Mouse (Mus musculus): ENCODE data around the gene Npsr1.
A peak's percentile ranks its signal among the peaks of the same experiment; 100 is the strongest.

Gene Npsr1

DNA sequence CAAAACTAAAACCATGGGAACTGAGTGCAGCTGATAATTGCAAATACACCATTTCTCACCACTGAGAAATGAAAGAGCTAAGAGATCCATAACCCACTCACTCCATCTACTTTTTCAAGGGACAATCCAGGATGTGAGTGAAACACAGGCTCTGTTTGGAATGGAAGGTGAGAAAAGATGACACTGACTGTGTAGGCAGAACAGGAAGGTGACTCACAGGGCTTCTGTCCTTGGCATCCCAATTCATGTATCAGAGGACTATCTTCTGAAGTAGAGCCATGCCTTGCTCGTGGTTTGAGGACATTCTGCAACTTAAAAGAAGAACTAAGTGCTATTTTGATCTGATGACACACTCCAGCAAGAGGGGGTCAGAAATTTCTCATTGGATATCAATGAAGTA is 119.9 kb downstream of the Npsr1 start:
- no peak for DNase-seq (ENCODE audit: extremely low read depth, insufficient read length, low spot score)

DNA sequence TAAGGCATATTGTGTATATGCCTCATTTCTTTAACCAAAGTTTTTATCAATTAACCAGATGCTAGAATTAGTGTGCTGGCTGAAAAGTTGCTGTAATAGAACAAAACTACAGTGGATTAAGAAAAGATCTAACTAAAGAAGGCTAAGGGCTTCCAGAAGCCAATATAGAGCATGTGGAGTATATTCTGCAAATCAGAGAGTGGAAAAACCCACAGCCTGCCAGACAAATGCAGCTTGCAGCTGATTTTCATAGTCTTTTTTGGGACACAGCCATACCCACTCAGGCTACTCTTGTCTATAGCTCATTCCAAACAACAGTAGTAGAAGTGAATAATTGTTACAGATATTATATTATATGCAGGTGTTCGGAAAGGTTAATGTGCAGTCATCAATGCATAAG is 138.7 kb downstream of the Npsr1 start:
- DNase-seq (ENCODE audit: extremely low read depth, insufficient read length, low spot score) = no peak

DNA sequence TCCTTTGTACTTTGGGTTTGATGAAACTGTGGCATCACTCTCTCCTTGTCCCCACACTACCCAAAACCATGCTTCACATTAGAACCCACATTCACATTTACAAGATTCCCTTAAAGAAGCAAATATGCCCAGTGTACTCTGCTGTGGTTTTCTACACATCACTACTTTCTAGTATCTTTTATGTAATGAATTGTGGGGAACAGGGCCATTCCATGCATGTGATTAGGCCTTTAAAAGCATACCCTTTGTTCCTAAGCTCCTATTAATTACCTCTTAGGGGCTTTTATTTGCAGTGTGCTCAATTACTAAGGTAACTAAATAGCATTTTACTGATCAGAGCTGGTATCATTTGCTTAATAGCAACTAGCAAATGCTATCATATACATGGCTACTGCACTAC is 149.8 kb downstream of the Npsr1 start:
- no peak for DNase-seq (ENCODE audit: extremely low read depth, insufficient read length, low spot score)

DNA sequence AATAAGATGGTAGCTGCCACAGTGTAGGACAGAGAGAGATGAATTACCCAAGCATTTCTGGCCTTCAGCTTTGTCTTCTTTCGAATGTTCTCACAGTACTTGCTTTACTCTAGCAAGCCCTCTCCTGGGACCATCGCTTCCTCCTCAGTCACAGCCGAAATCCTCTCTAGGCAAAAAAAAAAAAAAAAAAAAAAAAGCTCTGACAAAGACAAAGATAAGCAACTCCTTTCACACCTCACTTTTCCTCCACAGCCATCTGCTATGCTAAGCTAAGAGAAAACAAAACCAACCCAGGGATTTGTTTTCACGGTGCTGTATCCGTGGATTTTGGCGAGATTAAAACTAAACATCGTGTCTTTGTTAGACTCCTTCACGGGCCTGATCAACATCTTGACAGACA is 156.4 kb downstream of the Npsr1 start:
- no peak for DNase-seq (ENCODE audit: extremely low read depth, insufficient read length, low spot score)

DNA sequence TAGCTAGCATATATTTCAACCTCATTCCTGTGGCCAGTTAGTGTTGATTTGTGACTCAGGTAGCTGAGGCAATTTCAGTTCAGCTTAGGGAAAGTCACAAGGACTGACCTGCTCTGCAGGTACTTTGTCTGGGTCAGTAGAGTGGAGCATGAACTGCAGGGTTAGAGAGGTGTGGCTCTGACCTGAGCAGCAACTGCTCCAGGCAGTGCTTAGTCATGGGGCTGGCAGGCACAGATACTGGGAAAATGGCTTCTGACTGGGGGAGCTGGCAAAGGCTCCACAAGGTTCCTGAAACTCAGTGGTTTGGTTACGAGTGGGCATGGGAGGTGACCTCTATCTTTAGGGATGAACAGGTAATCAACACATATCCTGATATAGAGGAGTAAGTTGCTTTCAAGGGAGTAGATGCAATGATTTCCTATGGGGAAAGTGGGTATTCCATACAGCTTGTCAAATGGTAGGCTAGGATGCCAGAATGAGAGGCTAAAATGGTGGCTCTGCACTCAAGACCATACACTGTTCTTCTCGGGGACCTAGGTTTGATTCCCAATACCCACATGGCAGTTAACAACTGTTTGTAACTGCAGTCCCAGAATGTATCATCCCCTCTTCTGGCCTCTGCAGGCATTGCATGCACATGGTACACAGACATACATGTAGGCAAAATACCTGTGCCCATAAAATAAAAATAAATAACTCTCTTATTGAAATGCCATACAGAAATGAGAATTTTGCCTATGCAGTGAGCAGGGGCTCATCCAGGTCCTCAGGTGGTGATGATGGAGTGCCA is 182.9 kb downstream of the Npsr1 start:
- no peak for DNase-seq (ENCODE audit: extremely low read depth, insufficient read length, low spot score)

DNA sequence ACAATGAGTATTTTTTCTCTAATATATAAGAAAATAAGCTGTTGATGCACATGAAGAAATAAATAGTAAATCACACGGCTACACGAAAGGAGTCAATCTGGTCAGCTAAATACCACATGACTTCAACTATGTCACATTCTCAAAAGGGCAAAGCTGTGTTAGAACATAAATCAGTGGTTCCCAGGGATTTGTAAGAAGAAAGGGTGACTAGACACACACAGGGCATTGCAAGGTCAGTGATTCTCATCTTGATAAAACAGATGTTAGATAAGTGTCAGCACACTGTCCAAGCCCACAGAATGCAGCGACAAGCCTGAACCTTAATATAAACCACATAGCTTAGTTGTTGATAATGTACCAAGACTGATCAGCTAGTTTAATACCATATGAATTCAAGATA is 184.8 kb downstream of the Npsr1 start:
- DNase-seq (ENCODE audit: extremely low read depth, insufficient read length, low spot score) = no peak

DNA sequence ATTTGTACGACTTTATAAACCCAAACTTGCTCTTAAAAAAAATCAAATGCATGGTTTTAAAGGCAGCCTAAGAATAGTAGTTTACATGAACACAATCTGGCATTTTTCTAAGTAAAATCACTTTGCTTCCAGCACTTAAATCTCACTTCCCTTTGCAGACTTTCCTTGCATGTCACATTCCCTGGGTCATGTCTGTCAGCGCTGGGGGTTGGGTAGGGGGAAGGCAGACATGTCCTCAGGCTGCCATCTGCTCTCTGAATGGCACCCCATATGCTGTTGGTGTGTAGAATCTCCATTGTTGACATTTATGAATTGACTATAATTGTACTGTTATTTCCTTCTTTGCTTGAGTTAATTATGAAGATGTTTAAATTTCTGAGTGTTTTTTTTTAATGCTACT is 185.3 kb downstream of the Npsr1 start:
- no peak for DNase-seq (ENCODE audit: extremely low read depth, insufficient read length, low spot score)

DNA sequence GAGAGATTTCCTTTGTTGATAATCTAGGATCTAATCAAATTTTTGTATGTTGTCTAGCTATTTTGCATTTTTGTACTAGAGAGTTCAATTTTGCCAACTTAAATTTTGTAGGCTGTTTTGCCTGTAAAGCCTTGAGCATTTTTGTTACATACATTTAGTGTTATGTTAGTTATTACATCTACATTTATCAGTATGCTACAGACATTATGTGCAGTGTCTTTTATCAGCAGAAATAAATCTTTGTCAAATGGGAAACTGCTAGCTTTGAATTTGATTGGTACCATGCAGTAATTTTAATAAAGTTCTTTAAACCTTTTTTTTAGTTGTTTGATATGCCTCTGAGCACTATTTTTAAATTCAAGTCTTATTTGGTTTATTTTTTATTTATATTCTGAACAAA is 185.7 kb downstream of the Npsr1 start:
- no peak for DNase-seq (ENCODE audit: extremely low read depth, insufficient read length, low spot score)

DNA sequence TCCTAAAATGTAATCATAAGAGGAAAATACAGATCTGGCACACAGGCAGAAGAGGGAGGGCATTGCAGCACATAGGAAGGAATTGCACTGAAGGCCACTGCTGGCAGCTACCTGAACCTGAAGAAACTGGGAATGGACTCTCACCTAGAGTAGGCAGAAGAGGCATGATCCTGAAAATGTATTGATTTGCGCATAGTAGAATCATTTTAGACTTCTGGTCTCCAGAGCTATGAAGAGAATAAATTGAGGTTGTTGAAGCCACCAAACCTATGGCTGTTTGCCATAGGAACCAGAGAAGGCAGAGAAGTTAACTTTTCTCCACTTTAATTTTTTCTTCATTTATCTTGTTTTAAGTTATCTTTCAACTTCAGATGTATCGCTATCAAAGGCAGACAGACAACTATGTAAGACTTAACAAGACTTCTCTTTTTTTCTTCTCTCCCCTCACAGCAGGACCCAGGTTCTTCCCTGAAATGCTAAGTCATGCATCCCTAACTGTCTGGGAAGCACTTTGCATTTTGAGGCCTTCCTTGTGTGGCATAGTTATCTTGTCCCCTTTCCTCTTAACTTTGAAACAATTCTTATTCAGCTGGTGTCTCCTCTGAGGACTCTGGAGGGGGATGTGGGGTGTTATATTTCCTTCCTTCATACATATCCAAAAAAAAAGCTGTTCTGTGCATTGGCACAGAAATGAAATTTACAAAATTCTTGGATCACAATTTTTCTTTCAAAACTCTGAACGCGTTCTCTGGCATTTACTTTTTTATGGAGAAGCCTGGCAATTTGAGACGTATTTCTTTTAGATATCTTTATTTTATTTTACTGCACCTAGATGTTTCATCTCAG is 186.7 kb downstream of the Npsr1 start:
- no peak for DNase-seq (ENCODE audit: extremely low read depth, insufficient read length, low spot score)

DNA sequence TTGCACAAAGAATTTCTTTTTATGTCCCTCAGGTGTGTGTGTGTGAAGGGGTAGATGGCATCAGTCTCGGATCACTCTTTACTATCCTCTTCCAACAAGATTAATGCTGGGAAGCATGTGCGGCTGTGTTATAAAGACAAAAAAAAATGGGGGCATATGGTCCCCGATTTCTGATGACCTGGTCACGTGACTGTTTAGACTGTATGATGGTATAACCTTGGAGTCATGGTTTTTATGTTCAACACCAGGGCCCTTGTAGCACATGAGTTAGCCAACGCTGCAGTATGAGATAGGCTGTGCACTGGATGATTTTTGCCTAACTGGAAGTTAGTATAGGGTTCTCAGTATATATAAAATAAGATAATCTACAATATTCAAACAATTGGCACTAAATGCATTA is 187.6 kb downstream of the Npsr1 start:
- no peak for DNase-seq (ENCODE audit: extremely low read depth, insufficient read length, low spot score)

DNA sequence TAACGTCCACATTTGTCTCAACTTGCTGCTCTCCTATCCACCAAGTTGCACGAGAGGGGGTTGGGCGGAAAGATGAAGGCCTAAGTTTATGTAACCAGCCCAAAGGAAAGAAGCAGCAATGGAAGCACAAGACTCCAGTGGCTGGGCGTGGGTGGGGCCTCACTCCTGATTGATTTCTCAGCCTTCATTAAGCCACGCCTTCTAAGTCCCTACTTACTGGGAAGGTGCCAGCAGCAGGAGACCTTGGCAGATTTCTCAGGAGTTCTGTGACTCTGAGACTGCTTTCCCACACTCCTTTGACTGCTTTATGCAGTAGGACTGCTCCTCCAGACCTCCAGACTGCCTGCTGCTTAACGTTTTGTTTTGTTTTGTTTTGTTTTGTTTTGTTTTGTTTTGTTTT is 193.6 kb downstream of the Npsr1 start:
- no peak for DNase-seq (ENCODE audit: extremely low read depth, insufficient read length, low spot score)

DNA sequence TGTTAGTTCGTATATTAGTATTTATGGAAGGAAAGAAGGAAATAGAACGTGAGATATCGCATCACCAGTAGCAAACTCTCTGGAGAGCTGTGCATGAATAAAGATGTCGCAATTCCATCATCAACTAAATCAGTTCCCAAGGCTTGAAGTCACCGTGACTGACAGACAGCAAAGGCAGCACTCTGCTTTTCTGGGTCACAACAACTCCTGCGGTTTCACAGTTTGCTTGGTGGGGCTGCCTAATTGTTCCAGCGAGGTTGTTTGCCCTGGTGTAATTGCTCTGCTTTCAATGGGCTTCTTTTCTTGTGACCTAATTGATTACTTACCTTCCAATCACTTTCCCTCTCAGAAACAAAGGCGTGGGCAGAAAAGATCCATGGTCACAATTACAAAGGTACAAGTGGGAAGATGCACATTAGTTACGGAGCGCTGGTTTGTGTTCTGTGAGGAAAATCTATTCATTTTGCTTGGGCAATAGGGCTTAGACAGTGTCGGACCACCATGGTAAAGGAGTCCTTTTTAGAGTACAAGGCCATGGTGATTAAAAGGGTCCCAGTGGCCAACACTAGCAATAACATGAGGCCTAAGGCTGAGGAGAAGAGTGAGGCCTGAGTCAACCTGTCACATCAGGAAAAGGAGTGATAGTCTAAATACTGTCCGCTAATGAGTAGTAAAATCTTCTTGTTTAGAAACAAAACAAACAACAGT is 195.6 kb downstream of the Npsr1 start:
- DNase-seq (ENCODE audit: extremely low read depth, insufficient read length, low spot score) = no peak

DNA sequence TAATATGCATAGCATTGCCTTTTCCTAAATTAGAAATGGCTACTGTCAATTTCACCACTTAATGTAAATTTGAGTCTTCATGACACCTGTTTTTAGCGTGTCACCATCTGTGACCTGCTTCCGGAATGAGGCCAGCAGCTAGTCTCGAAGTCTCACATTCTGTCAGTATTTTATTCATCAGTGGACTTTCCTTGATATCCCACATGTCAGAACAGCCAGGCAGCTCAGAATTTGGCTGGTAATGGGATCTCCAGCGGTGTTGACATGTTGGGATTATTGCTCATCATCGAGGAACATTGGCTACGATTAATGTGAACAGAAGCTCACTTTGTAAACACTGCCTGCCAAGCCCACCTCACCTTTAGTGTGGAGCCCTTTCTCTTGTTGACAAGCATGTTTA is 205.1 kb downstream of the Npsr1 start:
- DNase-seq (ENCODE audit: extremely low read depth, insufficient read length, low spot score) = no peak

DNA sequence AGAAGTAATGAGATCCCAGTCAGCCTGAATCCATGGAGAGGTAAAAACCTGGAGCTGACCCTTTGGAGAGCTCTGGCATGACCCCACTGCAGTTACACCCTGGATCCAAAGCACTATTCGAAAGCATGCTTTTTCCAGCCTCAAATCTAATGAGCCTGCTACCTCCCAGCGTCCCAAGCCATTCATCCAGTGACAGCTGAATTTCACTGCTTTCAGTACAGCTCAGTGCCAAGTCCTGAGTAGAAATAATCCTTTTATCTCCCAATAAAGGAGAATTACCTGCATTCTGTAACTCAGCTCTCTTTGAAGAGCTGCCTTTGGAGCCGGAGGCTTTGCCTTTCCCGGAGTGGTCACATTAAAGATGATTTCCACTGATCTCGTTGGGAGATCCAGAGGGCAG is 209.2 kb downstream of the Npsr1 start:
- no peak for DNase-seq (ENCODE audit: extremely low read depth, insufficient read length, low spot score)

DNA sequence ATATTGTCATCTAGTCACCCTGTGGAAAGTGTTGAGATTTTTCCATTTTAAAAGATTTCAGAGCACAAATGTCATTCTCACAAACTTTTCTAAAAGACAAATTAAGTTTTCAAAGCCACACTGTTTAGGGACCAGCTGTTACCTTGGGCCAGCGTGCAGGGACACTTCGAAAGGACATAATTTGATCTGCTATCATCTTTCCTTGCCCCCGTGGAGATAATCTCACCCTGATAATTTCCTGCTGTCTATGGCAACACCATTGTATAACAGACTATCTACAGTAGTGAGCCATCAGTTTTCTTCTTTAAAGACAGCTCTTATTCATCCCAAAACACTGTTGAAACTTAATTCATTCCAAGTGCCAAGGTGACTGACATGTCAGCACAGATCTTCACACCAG is 209.6 kb downstream of the Npsr1 start:
- DNase-seq (ENCODE audit: extremely low read depth, insufficient read length, low spot score) = no peak

DNA sequence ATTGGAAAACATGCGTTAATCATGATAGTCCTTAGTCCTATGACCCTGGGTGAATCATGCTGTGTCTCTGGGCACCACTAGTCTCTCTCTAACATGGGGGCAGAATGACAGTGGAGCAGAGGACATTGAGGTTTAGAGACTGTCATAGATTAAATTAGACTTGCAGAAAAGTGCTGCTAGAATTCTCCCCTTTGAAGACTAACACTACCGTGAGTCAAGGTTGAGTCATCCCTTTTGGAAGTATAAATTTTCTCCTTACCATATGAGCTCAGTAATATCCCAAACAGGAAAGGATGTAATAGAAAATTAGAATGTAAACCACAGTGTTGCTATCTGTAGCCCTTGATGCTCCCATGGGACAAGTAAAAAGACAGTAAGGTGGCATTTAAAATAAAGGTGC is 218.0 kb downstream of the Npsr1 start:
- peak; percentile 9 for DNase-seq (ENCODE audit: extremely low read depth, insufficient read length, low spot score)

DNA sequence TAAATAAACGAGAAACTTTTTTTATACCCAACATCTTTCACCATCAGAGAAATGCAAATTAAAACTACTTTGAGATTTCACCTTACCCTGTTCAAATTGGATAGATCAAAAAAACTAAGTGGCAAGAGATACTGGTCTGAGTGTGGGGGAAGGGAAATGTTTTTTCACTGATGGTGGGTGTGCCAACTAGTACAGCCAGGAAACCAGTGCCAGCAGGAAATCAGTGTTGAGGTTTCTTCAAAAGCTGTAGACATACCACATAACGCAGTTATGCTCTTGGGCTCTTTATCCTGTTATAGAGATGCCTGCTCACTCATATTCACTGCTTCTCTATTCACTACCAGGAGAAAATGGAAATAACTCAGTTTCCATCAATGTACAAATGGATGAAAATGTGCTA is 233.9 kb downstream of the Npsr1 start:
- DNase-seq (ENCODE audit: extremely low read depth, insufficient read length, low spot score) = no peak

DNA sequence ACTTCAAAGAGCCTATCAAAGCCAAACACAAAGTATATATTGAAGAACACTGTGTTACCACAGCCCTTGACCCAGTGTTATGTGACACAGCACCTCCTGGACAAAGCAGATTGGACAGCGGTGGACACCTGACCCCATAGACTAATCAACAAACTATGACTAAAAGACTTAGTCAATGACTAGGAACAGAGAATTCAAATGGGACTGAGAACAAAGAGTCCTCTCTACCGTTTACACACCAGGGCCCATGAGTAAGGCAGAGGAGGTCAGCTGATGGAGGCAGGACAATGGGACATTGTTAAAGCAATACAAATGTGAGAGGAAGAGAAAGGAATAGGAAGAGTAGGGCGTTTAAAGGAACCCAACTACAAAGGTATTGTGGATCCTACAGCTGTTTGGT is 243.5 kb downstream of the Npsr1 start:
- no peak for DNase-seq (ENCODE audit: extremely low read depth, insufficient read length, low spot score)

DNA sequence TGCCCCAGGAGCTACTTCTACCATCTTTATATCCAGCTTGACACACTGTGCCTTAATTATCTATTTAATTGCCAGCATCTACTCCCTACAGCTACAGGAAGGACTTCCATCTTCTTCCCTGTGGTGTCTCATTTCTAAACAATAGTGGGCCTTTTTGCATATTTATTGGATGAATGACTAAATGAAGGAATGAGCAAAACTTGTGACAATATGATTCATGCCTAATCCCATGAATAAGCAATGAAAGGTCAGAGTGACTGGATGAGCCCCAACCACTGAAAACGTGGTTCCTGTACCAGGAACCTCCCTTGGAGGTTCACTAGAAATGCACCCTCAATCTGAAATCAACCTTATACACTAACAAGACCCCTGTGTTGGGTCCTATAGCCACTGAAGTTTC is 249.2 kb downstream of the Npsr1 start:
- no peak for DNase-seq (ENCODE audit: extremely low read depth, insufficient read length, low spot score)

DNA sequence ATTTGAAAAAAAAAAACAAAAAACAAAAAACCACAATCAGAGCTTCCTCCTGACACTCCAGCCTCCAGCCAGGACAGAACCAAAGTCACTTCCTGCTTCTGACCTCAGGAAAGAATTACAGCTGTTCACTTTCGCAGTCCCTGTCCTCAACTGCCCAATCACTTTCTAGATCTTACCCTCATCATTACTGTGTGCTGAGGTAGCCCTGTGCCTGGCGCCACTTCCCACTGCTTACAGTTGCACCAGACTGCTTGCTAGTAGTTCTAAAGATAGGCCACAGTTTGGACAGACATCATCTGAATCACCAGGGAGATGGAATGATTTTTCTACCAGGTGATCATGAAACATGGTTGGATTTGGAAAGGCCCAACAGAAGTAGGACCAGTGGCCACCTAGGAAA is 251.7 kb downstream of the Npsr1 start:
- no peak for DNase-seq (ENCODE audit: extremely low read depth, insufficient read length, low spot score)

DNA sequence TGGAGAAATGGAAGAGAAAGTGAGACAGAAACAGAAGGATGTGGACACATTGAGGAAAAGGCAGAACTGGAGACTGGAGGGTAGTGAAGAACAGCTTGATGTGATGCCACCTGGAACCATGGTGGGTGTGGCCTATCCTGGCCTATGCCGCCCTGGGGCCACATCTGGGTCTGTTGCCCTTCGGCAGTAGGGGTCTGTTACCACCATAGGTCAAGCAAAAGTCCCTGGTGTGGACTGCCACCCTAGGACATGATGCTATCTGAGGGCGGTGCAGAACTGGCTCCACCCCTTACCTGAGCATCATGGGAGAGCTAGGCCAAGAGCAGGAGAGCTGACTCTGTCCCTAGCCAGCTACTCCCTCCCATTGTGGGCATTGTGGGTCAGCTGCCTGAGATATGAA is 253.6 kb downstream of the Npsr1 start:
- no peak for DNase-seq (ENCODE audit: extremely low read depth, insufficient read length, low spot score)

Measured in 3134 (cell line).